Mouse (Mus musculus) CD8-positive naive resting alpha-beta T cell, adult 2 months (primary cell): ENCODE measurements around the gene Pcsk5.

ENCODE experiments used
- DNase-seq, 2 experiments: peaks; one replicate each; pipeline ENCODE4 v3.0.0; 2022; ENCODE audit warnings: low read depth in 2 of 2, low spot score in 2 of 2

Pcsk5 gene

GRCm38 (mm10) chr19:17406823-17407222, 430.6 kb downstream of the Pcsk5 start:
- DNase-seq, result no peak

- DNase-seq, result no peak
These were observed 434.3 kb downstream of the Pcsk5 start for GRCm38 (mm10) chr19:17403175-17403574.

- DNase-seq, result no peak
These were observed 436.9 kb downstream of the Pcsk5 start for GRCm38 (mm10) chr19:17400571-17400970.

- no peak for DNase-seq
These were observed 437.5 kb downstream of the Pcsk5 start for GRCm38 (mm10) chr19:17399965-17400364.

GRCm38 (mm10) chr19:17397922-17398321, 439.5 kb downstream of the Pcsk5 start:
- DNase-seq, result no peak

GRCm38 (mm10) chr19:17396802-17397201, 440.6 kb downstream of the Pcsk5 start:
- DNase-seq, result no peak

- peak; percentile 72 to 81 for DNase-seq
These were observed 443.4 kb downstream of the Pcsk5 start, which contains the start of gene Rfk for GRCm38 (mm10) chr19:17393841-17394591. Gene Rfk, plus strand, starts transcription at chr19:17394043.

- DNase-seq, result no peak
These were observed 444.6 kb downstream of the Pcsk5 start for GRCm38 (mm10) chr19:17392866-17393265.

- DNase-seq, result no peak
These were observed 449.0 kb downstream of the Pcsk5 start for GRCm38 (mm10) chr19:17388404-17388803.

- DNase-seq, result no peak
These were observed 451.0 kb downstream of the Pcsk5 start for GRCm38 (mm10) chr19:17386424-17386823.

GRCm38 (mm10) chr19:17385426-17385825, 452.0 kb downstream of the Pcsk5 start:
- DNase-seq, result no peak

- DNase-seq, result no peak
These were observed 452.4 kb downstream of the Pcsk5 start for GRCm38 (mm10) chr19:17385022-17385421.

- DNase-seq, result no peak
These were observed 454.5 kb downstream of the Pcsk5 start for GRCm38 (mm10) chr19:17382807-17383397.
